Mouse (Mus musculus): ENCODE measurements at regions not wholly inside any gene's neighbourhood (a gene's known extent, or its start where the extent isn't known, plus 50 kb on each side); places are given as distances from the start of the nearest gene placed in this dataset.

- WGBS = 42% methylated on average over 12 of the region's 12 CpGs
- H3K4me3 ChIP-seq (replicated peaks; ENCODE audit: control insufficient read depth, low read depth, low read length) = no peak overlapping the region
- H3K4me1 ChIP-seq (ENCODE audit: control insufficient read depth, insufficient read depth, low read length) = no peaks in the 10 kb centered on the region
- TF ChIP-seq CTCF (IDR thresholded peaks at IDR 0.05; ENCODE audit: control insufficient read depth, insufficient read depth, low read length) (no peak), POLR2A (IDR thresholded peaks at IDR 0.05; ENCODE audit: borderline replicate concordance, control insufficient read depth, low read depth, low read length) (no peak)
- no peak overlapping the region for H3K27ac ChIP-seq (ENCODE audit: control insufficient read depth, insufficient read depth, low read depth, low read length, poor library complexity)
Observed at GRCm38 (mm10) chr4:127549581-127549980, 191.6 kb upstream of the Gjb5 start.

- WGBS = 66% methylated on average over 6 of the region's 6 CpGs
- Histone ChIP-seq H3K27ac (ENCODE audit: control insufficient read depth, insufficient read depth, low read depth, low read length, poor library complexity) (no peak overlapping the region), H3K4me1 (ENCODE audit: control insufficient read depth, insufficient read depth, low read length) (no peaks in the 10 kb centered on the region), H3K4me3 (replicated peaks; ENCODE audit: control insufficient read depth, low read depth, low read length) (no peak overlapping the region)
- TF ChIP-seq CTCF (IDR thresholded peaks at IDR 0.05; ENCODE audit: control insufficient read depth, insufficient read depth, low read length) (no peak), POLR2A (IDR thresholded peaks at IDR 0.05; ENCODE audit: borderline replicate concordance, control insufficient read depth, low read depth, low read length) (no peak)
Observed at GRCm38 (mm10) chr4:127549018-127549417, 191.0 kb upstream of the Gjb5 start.

- Histone ChIP-seq H3K4me1 (ENCODE audit: control insufficient read depth, insufficient read depth, low read length) (no peaks in the 10 kb centered on the region), H3K27ac (ENCODE audit: control insufficient read depth, insufficient read depth, low read depth, low read length, poor library complexity) (no peak overlapping the region), H3K4me3 (replicated peaks; ENCODE audit: control insufficient read depth, low read depth, low read length) (no peak overlapping the region)
- WGBS = 73% methylated on average over 6 of the region's 6 CpGs
- TF ChIP-seq CTCF (IDR thresholded peaks at IDR 0.05; ENCODE audit: control insufficient read depth, insufficient read depth, low read length) (no peak), POLR2A (IDR thresholded peaks at IDR 0.05; ENCODE audit: borderline replicate concordance, control insufficient read depth, low read depth, low read length) (no peak)
Observed at GRCm38 (mm10) chr4:127545106-127545505, 187.1 kb upstream of the Gjb5 start.

- Histone ChIP-seq H3K4me1 (ENCODE audit: control insufficient read depth, insufficient read depth, low read length) (no peaks in the 10 kb centered on the region), H3K4me3 (replicated peaks; ENCODE audit: control insufficient read depth, low read depth, low read length) (no peak overlapping the region), H3K27ac (ENCODE audit: control insufficient read depth, insufficient read depth, low read depth, low read length, poor library complexity) (no peak overlapping the region)
- 63% methylated on average over 2 of the region's 2 CpGs for WGBS
- no peak for TF ChIP-seq POLR2A (IDR thresholded peaks at IDR 0.05; ENCODE audit: borderline replicate concordance, control insufficient read depth, low read depth, low read length)
- TF ChIP-seq CTCF (IDR thresholded peaks at IDR 0.05; ENCODE audit: control insufficient read depth, insufficient read depth, low read length) = no peak
Observed at GRCm38 (mm10) chr4:127543276-127543675, 185.3 kb upstream of the Gjb5 start.

- H3K4me3 ChIP-seq (replicated peaks; ENCODE audit: control insufficient read depth, low read depth, low read length) = no peak overlapping the region
- no peak overlapping the region for H3K27ac ChIP-seq (ENCODE audit: control insufficient read depth, insufficient read depth, low read depth, low read length, poor library complexity)
- no peaks in the 10 kb centered on the region for H3K4me1 ChIP-seq (ENCODE audit: control insufficient read depth, insufficient read depth, low read length)
- WGBS = 79% methylated on average over 4 of the region's 4 CpGs
- TF ChIP-seq CTCF (IDR thresholded peaks at IDR 0.05; ENCODE audit: control insufficient read depth, insufficient read depth, low read length) (no peak), POLR2A (IDR thresholded peaks at IDR 0.05; ENCODE audit: borderline replicate concordance, control insufficient read depth, low read depth, low read length) (no peak)
Observed at GRCm38 (mm10) chr4:127542771-127543170, 184.8 kb upstream of the Gjb5 start.

- H3K4me1 ChIP-seq (ENCODE audit: control insufficient read depth, insufficient read depth, low read length) = no peaks in the 10 kb centered on the region
- H3K4me3 ChIP-seq (replicated peaks; ENCODE audit: control insufficient read depth, low read depth, low read length) = no peak overlapping the region
- 44% methylated on average over 5 of the region's 5 CpGs for WGBS
- TF ChIP-seq POLR2A (IDR thresholded peaks at IDR 0.05; ENCODE audit: borderline replicate concordance, control insufficient read depth, low read depth, low read length) (no peak), CTCF (IDR thresholded peaks at IDR 0.05; ENCODE audit: control insufficient read depth, insufficient read depth, low read length) (no peak)
- H3K27ac ChIP-seq (ENCODE audit: control insufficient read depth, insufficient read depth, low read depth, low read length, poor library complexity) = no peak overlapping the region
Observed at GRCm38 (mm10) chr4:127536952-127537351, 179.0 kb upstream of the Gjb5 start.

GRCm38 (mm10) chr4:127535630-127536029 is 177.6 kb upstream of the Gjb5 start:
- TF ChIP-seq POLR2A (IDR thresholded peaks at IDR 0.05; ENCODE audit: borderline replicate concordance, control insufficient read depth, low read depth, low read length) (no peak), CTCF (IDR thresholded peaks at IDR 0.05; ENCODE audit: control insufficient read depth, insufficient read depth, low read length) (peak; percentile 32; the same call in 1 of the 2 replicates)
- Histone ChIP-seq H3K4me1 (ENCODE audit: control insufficient read depth, insufficient read depth, low read length) (no peaks in the 10 kb centered on the region), H3K27ac (ENCODE audit: control insufficient read depth, insufficient read depth, low read depth, low read length, poor library complexity) (no peak overlapping the region), H3K4me3 (replicated peaks; ENCODE audit: control insufficient read depth, low read depth, low read length) (no peak overlapping the region)
- 71% methylated on average over 7 of the region's 7 CpGs for WGBS

- H3K27ac ChIP-seq (ENCODE audit: control insufficient read depth, insufficient read depth, low read depth, low read length, poor library complexity) = no peak overlapping the region
- no peaks in the 10 kb centered on the region for H3K4me1 ChIP-seq (ENCODE audit: control insufficient read depth, insufficient read depth, low read length)
- WGBS = 92% methylated on average over 3 of the region's 3 CpGs
- TF ChIP-seq POLR2A (IDR thresholded peaks at IDR 0.05; ENCODE audit: borderline replicate concordance, control insufficient read depth, low read depth, low read length) (no peak), CTCF (IDR thresholded peaks at IDR 0.05; ENCODE audit: control insufficient read depth, insufficient read depth, low read length) (no peak)
- H3K4me3 ChIP-seq (replicated peaks; ENCODE audit: control insufficient read depth, low read depth, low read length) = no peak overlapping the region
Observed at GRCm38 (mm10) chr4:127534411-127534810, 176.4 kb upstream of the Gjb5 start.

GRCm38 (mm10) chr4:127533726-127534125 is 175.7 kb upstream of the Gjb5 start:
- TF ChIP-seq CTCF (IDR thresholded peaks at IDR 0.05; ENCODE audit: control insufficient read depth, insufficient read depth, low read length) = no peak
- TF ChIP-seq POLR2A (IDR thresholded peaks at IDR 0.05; ENCODE audit: borderline replicate concordance, control insufficient read depth, low read depth, low read length) = no peak
- H3K4me3 ChIP-seq (replicated peaks; ENCODE audit: control insufficient read depth, low read depth, low read length) = no peak overlapping the region
- no peak overlapping the region for H3K27ac ChIP-seq (ENCODE audit: control insufficient read depth, insufficient read depth, low read depth, low read length, poor library complexity)
- WGBS = 69% methylated on average over 4 of the region's 4 CpGs
- no peaks in the 10 kb centered on the region for H3K4me1 ChIP-seq (ENCODE audit: control insufficient read depth, insufficient read depth, low read length)

All from bone marrow, adult 2 months (tissue).